Mouse (Mus musculus): ENCODE measurements around the gene Efna4. TPM values are rescaled to one million over a fixed set of nuclear protein-coding genes. Genes with fewer than 3 reads are reported as not detected.

The Efna4 gene
- polyA plus RNA-seq (2012; rRNA removed), result 13.7 and 15.0 TPM in 2 replicates

DNA sequence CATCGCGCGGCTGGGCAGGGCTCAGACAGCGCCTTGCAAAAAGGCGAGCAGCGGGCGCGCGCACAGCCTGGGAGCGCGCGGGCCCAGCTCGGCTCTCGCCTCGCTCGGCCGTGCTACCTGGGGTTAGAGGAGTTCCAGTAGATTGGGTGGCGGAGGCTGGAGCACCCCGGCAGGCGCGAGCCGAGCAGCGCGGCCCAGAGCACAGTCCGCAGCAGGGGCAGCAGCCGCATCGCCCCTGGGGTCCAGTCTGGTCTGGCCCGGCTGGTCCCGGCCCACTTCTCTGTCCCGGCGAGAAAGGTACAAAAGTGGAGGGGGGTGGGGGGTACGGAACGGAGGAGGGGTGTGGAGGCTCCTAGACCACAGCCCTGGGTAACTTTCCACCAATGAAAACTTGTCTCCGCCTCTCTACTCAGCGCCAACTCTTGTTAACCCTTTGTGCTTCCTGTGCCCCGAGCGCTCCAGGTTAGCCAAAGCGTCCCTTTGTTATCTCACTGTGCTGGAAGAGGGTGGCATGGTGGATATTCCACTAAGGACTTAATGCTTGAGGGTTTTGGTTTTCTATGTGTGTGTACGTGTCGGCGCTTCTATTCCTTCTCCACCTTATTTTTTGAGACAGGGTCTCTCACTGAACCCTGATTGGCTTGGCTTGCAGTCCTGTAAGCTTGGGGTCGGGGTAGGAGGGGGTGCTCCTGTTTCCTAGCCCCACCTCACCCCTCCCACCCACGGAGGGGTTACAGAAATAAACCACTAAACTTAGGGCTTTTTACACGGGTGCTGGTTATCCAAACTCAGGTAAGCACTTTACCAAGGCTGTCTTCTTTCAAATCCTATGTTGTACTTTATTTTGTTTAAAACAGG lies at the start of gene Efna4:
Gene Efna4 (minus strand): TSS at position 308 of the 858 bp plus-strand sequence.
- DNase-seq (ENCODE audit: low read depth), result no peak

DNA sequence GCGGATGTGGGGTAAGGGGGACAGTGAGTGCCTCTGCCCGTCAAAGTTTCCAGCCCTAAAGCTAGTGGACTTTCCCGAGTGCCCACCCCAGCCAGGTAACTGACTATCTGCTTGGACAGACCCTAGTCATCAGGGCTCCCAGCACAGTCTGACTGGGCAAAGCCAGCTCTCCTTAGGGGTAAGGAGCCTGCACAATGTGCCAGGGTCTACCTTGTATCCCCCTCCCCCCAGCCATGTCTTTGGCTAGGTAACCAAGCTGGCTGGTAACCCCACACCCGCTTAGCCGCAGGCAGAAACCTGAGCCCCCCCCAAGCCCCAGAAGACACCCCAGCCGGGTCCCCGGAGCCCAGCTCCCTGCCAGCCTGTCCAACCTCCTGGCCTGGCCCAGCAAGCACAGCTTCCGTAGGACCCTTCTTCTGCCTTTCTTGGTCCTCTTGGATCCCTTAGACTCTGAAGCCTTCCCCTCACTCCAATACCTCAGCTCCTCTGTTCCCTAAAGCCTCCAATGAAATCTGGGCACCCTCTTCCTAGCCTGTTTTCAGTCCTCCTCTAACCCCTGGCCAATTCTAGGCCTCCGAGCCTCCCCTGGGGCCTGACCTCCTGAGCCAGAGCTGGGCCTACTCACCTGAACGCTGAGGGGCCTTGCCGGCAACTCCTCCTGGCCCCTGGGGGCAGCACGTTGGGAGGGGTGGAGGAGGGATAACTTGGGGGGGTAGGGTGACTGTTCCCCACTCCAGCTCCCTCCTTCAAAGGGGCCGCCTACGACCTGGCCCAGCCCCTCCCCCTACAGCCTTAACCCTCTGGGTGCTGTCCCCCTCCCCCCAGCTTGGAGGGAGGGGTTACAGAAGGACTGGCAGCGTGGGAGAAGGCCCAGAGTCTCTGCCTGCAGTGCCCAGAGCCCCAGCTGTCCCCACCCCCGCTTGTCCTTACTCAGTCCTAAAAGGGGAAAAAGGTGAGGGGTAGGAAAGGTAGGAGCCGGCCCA lies 48.9 kb upstream of the Efna4 start:
- DNase-seq (ENCODE audit: low read depth), result no peak

DNA sequence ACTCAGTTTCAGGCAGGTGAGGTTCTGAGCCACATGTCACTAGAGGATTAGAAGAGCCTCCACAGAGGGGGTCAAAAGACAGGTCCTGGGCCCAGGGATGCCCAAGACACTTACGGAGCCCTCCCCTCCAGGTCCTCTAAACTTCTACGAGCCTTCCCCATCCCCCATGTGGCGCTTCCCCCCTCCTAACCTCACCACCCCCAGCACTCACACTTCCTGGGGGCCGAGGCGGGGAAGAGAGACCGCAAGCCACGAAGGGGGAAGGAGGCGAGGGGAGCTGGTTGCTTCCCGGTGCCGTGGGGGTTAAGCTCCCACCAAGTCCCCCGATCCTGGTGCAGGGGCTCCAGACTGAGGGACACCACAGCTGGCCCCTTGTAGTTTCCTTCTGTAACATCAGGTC lies 47.6 kb upstream of the Efna4 start:
- DNase-seq (ENCODE audit: low read depth), result no peak

DNA sequence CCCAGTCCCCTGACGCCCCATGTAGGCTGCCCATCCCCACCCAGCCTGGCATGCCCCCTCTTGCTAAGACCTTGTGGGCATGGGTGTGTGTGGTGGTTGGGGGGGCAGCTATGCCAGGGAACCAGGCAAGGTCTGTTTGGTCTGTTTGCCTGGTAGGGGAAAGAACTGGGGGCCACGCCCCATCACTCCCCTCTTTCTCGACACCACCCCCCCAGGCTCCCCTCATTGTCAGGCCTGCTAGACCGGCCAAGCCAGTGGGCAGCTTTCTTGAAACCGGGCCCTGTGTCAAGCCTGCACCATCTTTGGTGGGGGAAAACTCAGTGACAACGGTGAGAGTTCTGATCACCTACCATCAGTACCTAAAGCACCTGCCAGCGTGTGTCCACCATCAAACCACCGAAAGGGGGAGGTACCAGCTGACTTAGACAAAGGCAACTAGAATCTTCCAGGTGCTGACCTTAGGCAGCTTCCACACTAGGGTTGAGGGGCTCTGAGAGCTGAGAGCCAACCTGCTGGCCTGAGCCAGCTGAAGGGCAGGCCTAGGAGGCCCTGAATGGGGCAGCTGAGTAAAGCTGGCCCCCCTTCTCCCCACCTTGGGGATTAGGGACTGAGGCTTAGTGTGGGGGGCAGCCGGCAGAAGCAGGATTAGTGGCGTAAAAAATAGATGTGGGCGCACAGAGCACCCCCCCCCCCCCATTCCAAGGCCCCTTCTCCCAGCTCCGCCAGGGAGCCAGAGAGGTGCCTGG lies 46.7 kb upstream of the Efna4 start:
- no peak for DNase-seq (ENCODE audit: low read depth)

DNA sequence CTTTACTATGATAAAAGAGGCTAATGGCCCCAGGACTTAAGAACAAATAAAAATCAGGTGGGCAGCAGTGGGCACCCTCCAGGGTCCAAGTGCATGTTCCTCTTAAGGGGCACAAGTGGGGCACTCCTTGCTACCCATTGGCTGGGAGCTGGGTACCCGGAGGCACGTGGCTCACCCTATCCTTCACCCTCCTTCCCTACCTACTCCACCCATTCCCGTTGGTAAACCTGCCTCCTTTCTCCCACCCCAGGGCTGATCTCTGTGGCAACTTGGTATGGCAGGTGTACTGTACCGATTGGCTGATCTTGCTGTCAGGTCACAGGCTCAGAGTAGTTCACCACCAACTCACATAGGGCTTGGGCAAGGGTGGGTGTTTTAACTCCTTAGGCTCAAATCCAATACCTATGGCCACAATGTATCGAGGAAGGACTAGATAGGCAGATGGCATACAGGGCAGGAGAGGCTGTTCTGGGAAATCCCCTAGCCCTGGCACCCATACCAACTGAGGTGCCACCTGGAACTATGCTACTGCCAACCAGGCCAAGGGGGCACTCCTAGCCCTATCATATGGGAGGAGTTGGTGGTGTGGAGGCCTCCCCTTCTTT lies 45.9 kb upstream of the Efna4 start:
- DNase-seq (ENCODE audit: low read depth), result no peak

DNA sequence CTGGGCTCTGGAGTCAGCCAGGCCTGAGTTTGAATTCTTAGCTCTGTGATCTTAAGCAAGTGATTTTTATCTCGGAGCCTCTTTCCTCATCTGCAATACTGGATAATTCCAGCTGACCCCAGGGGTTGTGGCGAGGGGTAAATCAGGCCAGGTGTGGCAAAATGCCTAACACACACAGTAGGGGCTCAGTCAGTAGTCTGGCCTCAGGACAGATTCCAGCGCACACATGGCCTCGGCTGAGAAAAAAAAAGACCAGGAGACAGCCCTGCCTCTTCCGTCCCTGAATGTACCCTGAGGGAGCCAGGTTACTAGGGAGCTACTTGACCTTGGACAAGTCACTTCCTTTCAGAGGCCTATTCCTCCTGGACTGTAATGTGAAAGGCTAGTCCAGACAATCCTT lies 45.1 kb upstream of the Efna4 start:
- no peak for DNase-seq (ENCODE audit: low read depth)

DNA sequence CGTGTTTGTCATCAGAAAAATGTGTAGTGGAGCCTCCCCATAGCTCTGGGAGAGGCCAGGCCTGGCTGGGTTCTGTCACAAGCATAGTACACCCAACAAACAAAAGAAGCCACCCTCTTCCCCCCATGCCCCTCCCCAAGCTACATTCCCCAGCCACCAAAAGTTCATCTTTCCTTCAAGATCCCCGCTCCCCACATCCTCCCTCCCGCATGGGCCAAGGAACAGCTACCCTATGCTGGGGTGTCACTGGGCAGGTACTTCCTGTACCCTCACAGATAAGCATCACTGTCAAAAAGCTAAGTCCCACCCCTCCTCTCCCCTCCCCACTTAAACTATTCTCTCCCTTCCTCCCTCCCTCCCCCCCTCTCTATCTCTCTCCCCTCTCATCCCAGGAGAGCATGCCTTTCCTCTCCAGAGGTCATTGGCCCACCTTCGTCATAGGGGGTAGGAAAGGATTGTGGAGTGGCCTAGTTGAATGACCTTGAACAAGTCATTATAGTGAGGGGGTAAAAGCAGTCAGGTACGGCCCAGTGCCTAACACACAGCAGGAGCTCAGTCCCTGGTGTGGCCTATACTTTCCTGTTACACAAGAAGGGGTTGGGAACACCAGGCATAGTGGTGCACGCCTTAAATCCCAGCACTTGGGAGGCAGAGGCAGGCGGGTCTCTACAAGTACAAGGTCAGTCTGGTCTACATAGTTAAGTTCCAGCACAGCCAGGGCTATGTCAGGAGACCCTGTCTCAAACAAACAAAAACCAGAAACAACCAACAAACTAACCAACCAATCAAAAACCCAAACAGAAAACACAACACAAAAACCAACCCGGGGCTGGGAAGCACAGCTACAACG lies 44.4 kb upstream of the Efna4 start:
- no peak for DNase-seq (ENCODE audit: low read depth)

DNA sequence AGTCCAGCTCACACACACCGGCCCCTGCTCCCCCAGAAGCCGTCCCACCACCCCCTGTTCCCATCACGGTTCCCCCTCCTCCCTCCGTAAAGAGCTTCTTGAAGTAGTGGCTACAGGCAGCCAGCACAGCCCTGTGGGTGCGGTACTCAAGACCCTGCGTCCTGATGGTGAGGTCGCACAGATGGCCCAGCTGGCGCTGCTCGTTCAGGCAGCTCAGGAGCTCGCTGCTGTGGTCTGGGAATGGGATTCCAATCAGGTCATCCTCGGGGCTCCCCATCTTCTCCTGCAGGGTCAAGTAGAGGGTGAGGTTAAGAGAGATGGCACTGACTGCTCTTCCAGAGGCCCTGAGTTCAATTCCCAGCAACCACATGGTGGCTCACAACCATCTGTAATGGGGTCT lies 43.4 kb upstream of the Efna4 start:
- no peak for DNase-seq (ENCODE audit: low read depth)

DNA sequence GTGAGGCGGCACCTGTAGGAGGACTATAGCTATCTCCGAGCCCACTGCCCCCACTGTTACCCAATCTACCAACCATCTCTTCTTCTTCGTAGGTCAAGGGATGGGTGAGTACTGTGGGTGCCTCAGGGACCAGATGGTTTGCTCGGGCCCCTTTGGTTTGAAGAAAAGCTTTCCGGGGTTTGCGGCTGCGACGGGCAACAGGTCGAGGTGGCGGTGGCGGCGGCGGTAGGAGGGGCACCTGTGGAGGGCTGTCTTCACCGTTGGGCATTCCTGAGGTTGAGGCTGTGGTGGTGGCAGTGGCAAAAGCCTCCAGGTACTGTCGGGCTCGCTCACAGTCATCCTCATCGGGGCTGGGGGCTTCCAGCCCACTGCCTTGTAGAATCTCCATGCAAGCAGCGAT lies 42.9 kb upstream of the Efna4 start:
- DNase-seq (ENCODE audit: low read depth), result no peak

DNA sequence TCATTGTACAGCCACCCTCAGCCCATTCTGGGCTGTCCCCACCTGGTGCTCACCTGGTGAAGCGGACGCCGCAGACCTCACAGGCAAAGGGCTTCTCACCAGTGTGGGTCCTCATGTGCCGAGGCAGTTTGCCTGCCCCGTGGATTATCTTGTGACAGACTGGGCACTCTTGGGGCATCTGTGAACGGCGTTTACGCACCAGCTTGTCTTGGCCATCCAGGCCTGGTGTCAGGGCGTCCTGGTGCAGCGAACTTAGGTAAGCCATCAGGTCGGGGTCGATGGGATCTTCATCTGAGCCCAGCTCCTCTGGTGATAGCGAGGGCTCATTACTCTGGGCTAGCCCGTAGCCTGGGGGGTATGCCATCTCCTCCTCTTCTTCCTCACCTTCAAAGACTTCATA lies 42.5 kb upstream of the Efna4 start:
- no peak for DNase-seq (ENCODE audit: low read depth)

DNA sequence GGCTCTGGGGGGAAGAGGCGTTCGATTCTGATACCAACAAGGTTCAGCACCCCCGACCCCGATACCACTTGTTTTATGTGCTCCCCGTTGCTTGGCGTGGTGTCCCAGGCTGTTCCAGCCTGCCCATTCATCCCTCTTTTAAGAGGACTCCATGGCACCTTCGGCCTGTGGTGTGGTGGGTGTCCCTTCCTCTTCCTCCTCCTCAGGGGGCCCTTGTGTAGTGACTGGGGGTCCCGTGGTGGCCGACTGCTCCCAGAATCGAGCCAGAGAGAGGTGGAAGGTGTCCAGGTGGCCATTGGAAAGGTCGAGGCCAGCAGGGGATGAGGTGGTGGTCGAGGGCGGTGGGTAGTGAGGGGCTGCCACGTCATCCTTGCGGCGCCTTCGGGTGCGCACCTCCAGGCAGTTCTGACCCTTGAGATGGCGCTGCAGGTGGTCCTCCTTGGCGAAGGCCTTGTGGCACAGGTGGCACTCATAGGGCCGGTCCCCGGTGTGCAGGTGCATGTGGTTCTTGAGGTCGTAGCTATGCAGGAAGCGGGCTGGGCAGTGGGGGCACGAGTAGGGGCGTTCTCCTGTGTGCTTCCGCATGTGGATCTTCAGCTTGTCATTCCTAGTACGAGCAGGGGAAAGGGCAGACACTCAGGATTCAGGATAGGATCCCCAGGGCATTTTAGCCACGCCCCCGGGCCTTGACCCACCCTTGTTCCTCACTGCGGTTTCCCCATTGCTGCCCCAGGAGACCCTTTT lies 41.7 kb upstream of the Efna4 start:
- DNase-seq (ENCODE audit: low read depth), result no peak

DNA sequence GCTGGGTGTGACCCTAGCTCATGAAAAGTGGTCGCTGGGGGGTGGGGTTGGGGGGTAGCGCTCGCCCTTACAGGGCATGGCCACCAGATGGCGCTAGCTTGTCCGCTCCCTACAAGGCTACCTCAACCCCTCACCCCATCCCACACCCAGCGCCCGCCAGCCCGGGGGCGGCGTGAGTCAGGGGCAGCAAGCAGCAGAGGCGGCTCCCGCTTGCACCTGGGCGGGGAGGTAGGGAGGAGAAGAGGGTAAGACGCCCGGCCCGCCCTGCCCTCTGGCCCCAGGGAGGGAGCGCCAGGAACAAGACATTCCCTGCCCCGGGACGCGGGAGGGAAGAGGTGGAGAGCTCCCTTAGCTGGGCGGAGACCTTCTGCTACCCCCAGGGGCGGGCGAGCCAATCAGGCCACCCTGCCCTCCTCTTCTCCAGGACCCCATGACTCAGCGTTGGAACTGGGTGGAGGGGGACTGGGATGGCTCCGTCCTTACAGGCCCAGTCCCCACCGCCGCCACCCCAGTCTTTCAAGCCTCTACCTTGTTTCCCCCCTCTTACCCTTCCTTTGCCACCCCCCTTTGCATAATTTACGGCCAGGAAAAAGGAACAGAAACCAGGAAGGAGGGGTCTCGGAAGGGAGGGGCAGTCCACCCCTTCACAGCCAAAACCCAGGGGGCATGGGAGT lies 40.7 kb upstream of the Efna4 start:
- DNase-seq (ENCODE audit: low read depth), result no peak

DNA sequence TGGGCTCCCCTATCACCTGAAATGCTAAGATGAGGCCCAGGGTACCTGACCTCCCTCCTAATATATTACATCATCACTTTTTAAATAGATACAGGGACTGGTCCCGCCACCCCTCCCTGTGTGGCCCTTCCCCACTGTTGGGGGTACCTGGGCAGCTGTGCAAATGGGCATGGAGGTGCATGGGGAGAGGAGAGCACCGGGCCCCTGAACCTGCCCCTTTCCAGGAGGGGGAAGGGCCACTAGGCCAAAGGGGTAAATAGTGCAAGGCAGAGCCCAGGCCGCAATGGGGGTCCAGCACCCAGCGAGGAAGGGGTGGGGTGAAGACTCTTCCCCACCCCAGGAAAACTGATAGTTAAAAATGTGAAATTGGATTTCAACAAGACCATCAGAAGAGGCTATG lies 40.0 kb upstream of the Efna4 start:
- DNase-seq (ENCODE audit: low read depth), result no peak

DNA sequence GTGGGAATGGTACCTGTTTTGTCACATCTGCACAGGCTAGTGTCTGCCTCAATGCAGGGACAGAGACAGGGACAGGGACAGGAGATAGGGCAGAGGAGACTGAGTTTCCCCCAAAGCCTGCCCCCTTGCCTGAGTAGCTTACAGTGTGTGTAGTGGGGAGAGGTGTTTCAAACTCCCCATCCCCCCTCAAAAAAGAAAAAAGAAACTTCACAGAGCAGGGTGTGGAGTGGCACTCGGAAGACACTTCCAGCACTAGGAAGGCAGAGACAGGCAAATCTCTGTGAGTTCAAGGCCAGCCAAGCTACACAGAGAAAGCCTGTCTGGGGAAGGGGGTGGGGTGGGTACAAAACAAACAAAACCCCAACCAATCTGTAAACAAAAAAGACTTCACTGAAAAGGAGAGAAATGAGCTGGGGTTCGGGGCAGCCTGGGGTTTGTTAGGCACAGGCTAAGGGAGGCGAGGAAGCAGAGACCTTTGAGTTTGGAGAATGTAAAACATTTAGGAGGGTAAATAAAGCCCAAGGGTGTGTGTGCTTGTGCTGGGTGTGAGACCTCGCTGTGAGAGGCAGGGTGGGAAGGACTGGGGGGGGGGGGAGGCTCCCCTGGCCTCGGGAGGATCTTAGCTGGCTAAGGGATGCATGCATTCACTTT lies 35.9 kb upstream of the Efna4 start:
- DNase-seq (ENCODE audit: low read depth), result no peak

DNA sequence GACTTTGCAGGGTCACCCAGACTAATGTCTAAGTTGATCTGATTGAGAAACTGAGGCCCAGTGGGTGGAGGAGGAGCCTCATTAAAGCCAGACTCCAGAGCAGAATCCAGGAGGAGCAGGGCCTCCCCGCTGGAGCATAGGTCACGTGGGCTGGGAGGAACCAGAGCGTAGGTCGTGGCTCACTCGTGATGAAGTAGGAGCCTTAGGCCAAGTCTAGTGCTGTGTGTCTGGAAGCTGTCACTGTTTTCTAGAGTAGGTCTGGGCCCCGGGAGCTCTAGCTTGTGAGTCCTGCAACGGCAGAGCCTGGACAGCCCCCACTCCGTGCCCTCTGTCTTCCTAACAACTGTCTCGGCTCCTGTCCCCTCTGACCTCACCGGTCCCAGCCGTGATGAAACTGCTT lies 29.5 kb upstream of the Efna4 start:
- no peak for DNase-seq (ENCODE audit: low read depth)

DNA sequence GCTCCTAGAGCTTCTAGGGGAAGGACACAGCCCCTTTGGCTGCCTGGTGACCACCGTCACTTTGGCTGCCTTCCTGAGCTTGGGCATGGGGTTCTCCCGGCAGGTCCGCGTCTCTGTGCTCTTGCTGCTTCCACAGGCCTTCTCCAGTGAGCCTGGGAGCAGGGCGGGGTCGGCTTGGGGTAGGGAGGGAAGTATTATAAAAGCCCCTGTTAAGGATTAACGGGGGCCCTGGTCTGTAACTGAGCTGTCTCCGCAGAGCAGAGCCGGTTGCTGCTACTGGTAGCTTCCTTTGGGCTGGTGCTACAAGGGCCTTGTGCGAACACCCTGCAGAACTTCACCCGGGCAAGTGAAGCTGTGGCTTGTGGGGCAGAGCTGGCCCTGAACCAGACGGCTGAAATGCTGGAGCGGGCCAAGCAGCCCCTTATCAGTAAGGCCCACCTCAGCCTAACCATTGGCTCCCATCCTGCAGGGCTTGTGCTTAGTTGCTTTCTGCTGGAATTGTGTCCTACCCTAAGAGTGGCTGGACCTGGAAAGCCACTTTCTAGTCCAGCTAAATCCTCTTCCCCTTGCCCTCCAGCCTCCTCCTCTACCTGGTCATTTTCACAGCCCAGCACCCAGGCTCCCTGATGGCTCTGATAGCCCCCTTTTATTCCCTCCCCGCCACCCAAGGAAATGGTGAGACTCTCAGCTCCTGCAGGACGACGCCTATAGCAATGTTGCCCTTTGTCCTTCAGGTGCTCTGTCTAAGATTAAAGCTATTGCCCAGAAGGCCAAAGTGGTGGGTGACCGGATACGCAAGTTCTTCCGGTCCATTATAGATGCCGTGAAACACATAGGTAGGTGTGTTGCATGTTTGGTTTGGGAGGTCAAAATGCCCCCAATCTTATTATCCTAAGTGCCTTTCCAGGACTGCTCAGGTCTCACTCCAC lies 27.9 kb upstream of the Efna4 start:
- DNase-seq (ENCODE audit: low read depth), result no peak

DNA sequence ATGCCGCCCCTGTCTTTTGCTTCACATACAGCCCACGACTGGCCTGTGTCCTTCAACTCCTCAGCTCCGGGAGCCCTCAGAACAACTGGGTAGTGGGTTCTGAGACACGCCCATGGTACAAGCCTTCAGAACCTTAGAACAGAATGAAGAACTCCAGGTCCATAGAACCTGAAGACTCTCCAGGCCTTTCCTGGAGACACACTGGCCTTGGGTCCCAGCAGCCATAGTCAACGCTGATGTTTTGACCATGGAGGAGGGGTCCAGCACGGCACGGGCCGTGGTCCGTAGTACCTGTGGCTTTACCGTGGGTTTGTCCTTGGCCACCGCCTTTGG lies 27.3 kb upstream of the Efna4 start, which contains the start of gene Dcst1:
Gene Dcst1 (minus strand): TSS at position 101 of the 333 bp plus-strand sequence.
- DNase-seq (ENCODE audit: low read depth), result no peak

DNA sequence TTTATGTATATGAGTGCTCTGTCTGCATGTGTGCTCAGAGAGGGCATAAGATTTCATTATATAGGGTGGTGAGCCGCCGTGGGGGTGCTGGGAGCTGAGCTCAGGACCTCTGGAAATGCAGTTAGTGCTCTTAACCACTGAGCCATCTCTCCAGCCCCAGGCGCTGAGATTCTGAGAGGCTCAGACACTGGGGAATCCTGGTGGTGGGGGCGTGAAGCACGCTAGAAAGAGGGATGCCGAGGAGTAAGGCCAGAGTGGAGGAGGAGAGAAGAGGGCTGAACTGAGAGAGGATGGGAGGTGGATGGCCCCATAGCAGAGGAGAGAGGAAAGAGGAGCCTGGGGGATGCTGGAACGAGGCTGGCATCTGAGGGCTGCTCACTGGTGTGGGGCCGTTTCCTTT lies 26.8 kb upstream of the Efna4 start:
- no peak for DNase-seq (ENCODE audit: low read depth)

Data from gonadal fat pad, adult 2 months (tissue).